Mouse (Mus musculus) stomach, postnatal 0 days (tissue): ENCODE results near the gene Dbndd2.

ENCODE experiments used
- CTCF ChIP-seq: IDR thresholded peaks from 2 replicates; pipeline ENCODE4 v1.5.1; 2016; ENCODE audit warnings: antibody characterized with exemption, low read depth, mild to moderate bottlenecking, moderate library complexity
- EP300 ChIP-seq: optimal IDR thresholded peaks from 2 replicates; pipeline ENCODE3; 2016; ENCODE audit warnings: antibody characterized with exemption

DNA sequence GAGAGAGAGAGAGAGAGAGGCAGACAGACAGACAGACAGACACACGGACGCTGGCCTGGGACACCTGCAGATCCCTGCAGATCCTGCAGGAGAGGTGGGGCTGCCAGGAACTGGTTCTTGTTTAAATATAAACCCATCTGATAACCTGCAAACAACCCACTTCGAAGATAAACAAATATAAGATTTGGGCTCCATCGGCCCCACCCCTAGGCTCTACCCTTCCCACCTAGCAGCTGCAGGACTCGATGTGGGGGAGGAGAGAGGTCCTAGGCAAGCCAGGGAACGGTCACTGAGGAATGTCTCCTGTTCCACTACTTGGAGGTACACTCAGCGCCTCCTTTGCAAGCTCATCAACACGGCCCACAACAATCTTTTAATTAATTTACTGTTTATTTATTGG, 47.6 kb upstream of the Dbndd2 start:
- TF ChIP-seq CTCF (no peak), EP300 (no peak)
